Mouse (Mus musculus) thymus, postnatal 14 days (tissue): ENCODE results near the gene Dcn.

Experiments
- DNase-seq: peaks from one replicate; pipeline ENCODE4 v3.0.0; 2021

Gene Dcn

GRCm38 (mm10) chr10:97479004-97479766, at the start of gene Dcn:
Gene Dcn, plus strand, starts transcription at chr10:97479609.
- no peak for DNase-seq

- no peak for DNase-seq
Observed at GRCm38 (mm10) chr10:97436662-97437061, 42.7 kb upstream of the Dcn start.

- no peak for DNase-seq
Observed at GRCm38 (mm10) chr10:97442300-97442699, 37.1 kb upstream of the Dcn start.

- DNase-seq: no peak
Observed at GRCm38 (mm10) chr10:97446486-97446885, 32.9 kb upstream of the Dcn start.

GRCm38 (mm10) chr10:97452886-97453285, 26.5 kb upstream of the Dcn start:
- no peak for DNase-seq

- no peak for DNase-seq
Observed at GRCm38 (mm10) chr10:97453529-97453928, 25.9 kb upstream of the Dcn start.

- DNase-seq: no peak
Observed at GRCm38 (mm10) chr10:97456993-97457392, 22.4 kb upstream of the Dcn start.

- no peak for DNase-seq
Observed at GRCm38 (mm10) chr10:97466818-97467217, 12.6 kb upstream of the Dcn start.

- no peak for DNase-seq
Observed at GRCm38 (mm10) chr10:97469411-97470140, 9.8 kb upstream of the Dcn start.

- no peak for DNase-seq
Observed at GRCm38 (mm10) chr10:97475460-97475859, 3.9 kb upstream of the Dcn start.

- DNase-seq: no peak
Observed at GRCm38 (mm10) chr10:97478259-97478658, 1.1 kb upstream of the Dcn start.

- DNase-seq: no peak
Observed at GRCm38 (mm10) chr10:97482150-97482549, 2.7 kb downstream of the Dcn start.

- no peak for DNase-seq
Observed at GRCm38 (mm10) chr10:97484049-97484448, 4.6 kb downstream of the Dcn start.

GRCm38 (mm10) chr10:97485151-97485550, 5.7 kb downstream of the Dcn start:
- no peak for DNase-seq

- no peak for DNase-seq
Observed at GRCm38 (mm10) chr10:97486085-97486484, 6.7 kb downstream of the Dcn start.

GRCm38 (mm10) chr10:97487269-97487989, 8.0 kb downstream of the Dcn start:
- no peak for DNase-seq

GRCm38 (mm10) chr10:97492367-97492980, 13.1 kb downstream of the Dcn start:
- no peak for DNase-seq

- no peak for DNase-seq
Observed at GRCm38 (mm10) chr10:97497646-97498045, 18.2 kb downstream of the Dcn start.

GRCm38 (mm10) chr10:97523366-97523765, 44.0 kb downstream of the Dcn start:
- no peak for DNase-seq

GRCm38 (mm10) chr10:97535697-97536096, 56.3 kb downstream of the Dcn start:
- DNase-seq: no peak

- no peak for DNase-seq
Observed at GRCm38 (mm10) chr10:97536921-97537320, 57.5 kb downstream of the Dcn start.

- no peak for DNase-seq
Observed at GRCm38 (mm10) chr10:97538202-97538601, 58.8 kb downstream of the Dcn start.

GRCm38 (mm10) chr10:97547740-97548139, 68.3 kb downstream of the Dcn start:
- no peak for DNase-seq
